Mouse (Mus musculus) cerebellum, adult 2 months (tissue): ENCODE measurements at regions not wholly inside any gene's neighbourhood (a gene's known extent, or its start where the extent isn't known, plus 50 kb on each side); places are given as distances from the start of the nearest gene placed in this dataset.

Experiments
- DNase-seq, 2 experiments: peaks; one replicate each; pipeline ENCODE4 v3.0.0; 2021
- H3K27ac ChIP-seq: fragments of 200-500 bp; 2 replicates; pipeline ENCODE4 v1.5.1; 2012; ENCODE audit warnings: low read length, control low read depth, inconsistent platforms; ENCODE audit not compliant: insufficient read depth
- H3K27me3 ChIP-seq: fragments of 200-500 bp; 2 replicates; pipeline ENCODE4 v1.6.1; 2012; ENCODE audit warnings: inconsistent platforms, mild to moderate bottlenecking, low read length, moderate library complexity; ENCODE audit not compliant: control insufficient read depth, insufficient read depth
- H3K4me1 ChIP-seq: fragments of 200-500 bp; 2 replicates; pipeline ENCODE4 v1.6.1; 2011; ENCODE audit warnings: low read length; ENCODE audit not compliant: control insufficient read depth, insufficient read depth
- H3K4me3 ChIP-seq: fragments of 200-500 bp; replicated peaks from 2 replicates; pipeline ENCODE3; 2011; ENCODE audit warnings: mild to moderate bottlenecking, low read depth, low read length, control low read depth; ENCODE audit not compliant: insufficient read depth
- CTCF ChIP-seq: fragments of 200-500 bp; IDR thresholded peaks from 2 replicates; pipeline ENCODE4 v1.5.1; 2011; ENCODE audit warnings: low read depth, mild to moderate bottlenecking, control low read depth, low read length, moderate library complexity, borderline replicate concordance; ENCODE audit not compliant: insufficient read depth
- POLR2A ChIP-seq: fragments of 200-500 bp; IDR thresholded peaks from 2 replicates; pipeline ENCODE4 v1.6.1; 2011; ENCODE audit warnings: low read length, control low read depth, borderline replicate concordance; ENCODE audit not compliant: insufficient read depth
- WGBS: fragments of 180-500 bp; shearing (Covaris S2); methylation state at CpG from one replicate; pipeline ENCODE4 v1.1.7; 2018; 5-methylcytosine and 5-hydroxymethylcytosine counted together

GRCm38 (mm10) chr9:111804931-111805330, 114.8 kb upstream of the Stac start:
- peaks cover 5% of the 10 kb centered on the region for H3K4me1 ChIP-seq
- no peaks in the 10 kb centered on the region for H3K27me3 ChIP-seq
- WGBS: 25% methylated on average over 6 of the region's 6 CpGs
- no peak overlapping the region for H3K27ac ChIP-seq
- no peak for TF ChIP-seq POLR2A
- TF ChIP-seq CTCF: no peak
- peak; percentile 56 to 73 for DNase-seq
- no peak overlapping the region for H3K4me3 ChIP-seq

- DNase-seq: no peak
- Histone ChIP-seq H3K27me3 (no peaks in the 10 kb centered on the region), H3K27ac (no peak overlapping the region), H3K4me3 (no peak overlapping the region), H3K4me1 (peaks cover 5% of the 10 kb centered on the region)
- WGBS: 92% methylated on average over 5 of the region's 5 CpGs
- TF ChIP-seq POLR2A: no peak
- TF ChIP-seq CTCF: no peak
Observed at GRCm38 (mm10) chr9:111801381-111801780, 111.2 kb upstream of the Stac start.

GRCm38 (mm10) chr9:111800869-111801268, 110.7 kb upstream of the Stac start:
- Histone ChIP-seq H3K27ac (no peak overlapping the region), H3K4me1 (peaks cover 5% of the 10 kb centered on the region), H3K4me3 (no peak overlapping the region), H3K27me3 (no peaks in the 10 kb centered on the region)
- TF ChIP-seq CTCF (no peak), POLR2A (no peak)
- no peak for DNase-seq
- 48% methylated on average over 5 of the region's 5 CpGs for WGBS

- TF ChIP-seq POLR2A: no peak
- no peak for TF ChIP-seq CTCF
- WGBS: 32% methylated on average over 3 of the region's 3 CpGs
- Histone ChIP-seq H3K4me1 (peaks cover 2% of the 10 kb centered on the region; the same call in 1 of the 2 replicates), H3K27me3 (no peaks in the 10 kb centered on the region), H3K27ac (no peak overlapping the region), H3K4me3 (no peak overlapping the region)
- DNase-seq: no peak
Observed at GRCm38 (mm10) chr9:111778981-111779380, 88.8 kb upstream of the Stac start.

- Histone ChIP-seq H3K4me1 (peaks cover 2% of the 10 kb centered on the region; the same call in 1 of the 2 replicates), H3K27ac (no peak overlapping the region), H3K27me3 (no peaks in the 10 kb centered on the region), H3K4me3 (no peak overlapping the region)
- TF ChIP-seq CTCF (no peak), POLR2A (no peak)
- DNase-seq: no peak
- WGBS: 90% methylated on average over 13 of the region's 13 CpGs
Observed at GRCm38 (mm10) chr9:111777433-111778135, 87.4 kb upstream of the Stac start.

GRCm38 (mm10) chr9:111774229-111774628, 84.1 kb upstream of the Stac start:
- Histone ChIP-seq H3K27me3 (no peaks in the 10 kb centered on the region), H3K4me3 (no peak overlapping the region), H3K4me1 (peaks cover 2% of the 10 kb centered on the region; the same call in 1 of the 2 replicates), H3K27ac (no peak overlapping the region)
- TF ChIP-seq POLR2A (no peak), CTCF (no peak)
- 9% methylated on average over 4 of the region's 4 CpGs for WGBS
- peak; percentile 7 to 58 for DNase-seq

- Histone ChIP-seq H3K4me1 (no peaks in the 10 kb centered on the region), H3K27me3 (no peaks in the 10 kb centered on the region), H3K4me3 (no peak overlapping the region), H3K27ac (no peak overlapping the region)
- DNase-seq: no peak
- 88% methylated on average over 11 of the region's 11 CpGs for WGBS
- TF ChIP-seq POLR2A: no peak
- TF ChIP-seq CTCF: no peak
Observed at GRCm38 (mm10) chr9:111762653-111763468, 72.7 kb upstream of the Stac start.
